Mouse (Mus musculus) gastrocnemius, adult 18-20 months (tissue): ENCODE results near the gene Pum3. TPM values are rescaled to one million over a fixed set of nuclear protein-coding genes. Genes with fewer than 3 reads are reported as not detected.
A peak's percentile ranks its signal among the peaks of the same experiment; 100 is the strongest.

ENCODE experiments used
- DNase-seq: peaks from one replicate; pipeline ENCODE4 v3.0.0; 2021; ENCODE audit warnings: low spot score
- long read RNA-seq, 2 experiments: library from polyadenylated mRNA; stranded (forward); transcript quantifications; one replicate each; pipeline ENCODE4 v2.0.0; 2021
- total RNA-seq, 2 experiments: library from RNA; stranded (reverse); gene quantifications; 2 replicates each; pipeline ENCODE4 v1.2.3; 2021

Gene Pum3
- 10 to 100 TPM; 18.5 to 25.6 TPM for total RNA-seq
- long read RNA-seq, experiment 1, transcript Pum3-201 (18 exons, 3,471 nt), result major isoform, 15 of 18 reads
- long read RNA-seq, experiment 1, partial matches to known transcripts, result 2 of 18 reads
- long read RNA-seq, experiment 1, other reads (novel, unspliced or antisense), result 1 of 18 reads
- long read RNA-seq, experiment 2, transcript Pum3-201 (18 exons, 3,471 nt), result major isoform, 21 of 26 reads
- long read RNA-seq, experiment 2, partial matches to known transcripts, result 5 of 26 reads
- long read RNA-seq, experiment 2, other reads (novel, unspliced or antisense), result 0 of 26 reads

DNA sequence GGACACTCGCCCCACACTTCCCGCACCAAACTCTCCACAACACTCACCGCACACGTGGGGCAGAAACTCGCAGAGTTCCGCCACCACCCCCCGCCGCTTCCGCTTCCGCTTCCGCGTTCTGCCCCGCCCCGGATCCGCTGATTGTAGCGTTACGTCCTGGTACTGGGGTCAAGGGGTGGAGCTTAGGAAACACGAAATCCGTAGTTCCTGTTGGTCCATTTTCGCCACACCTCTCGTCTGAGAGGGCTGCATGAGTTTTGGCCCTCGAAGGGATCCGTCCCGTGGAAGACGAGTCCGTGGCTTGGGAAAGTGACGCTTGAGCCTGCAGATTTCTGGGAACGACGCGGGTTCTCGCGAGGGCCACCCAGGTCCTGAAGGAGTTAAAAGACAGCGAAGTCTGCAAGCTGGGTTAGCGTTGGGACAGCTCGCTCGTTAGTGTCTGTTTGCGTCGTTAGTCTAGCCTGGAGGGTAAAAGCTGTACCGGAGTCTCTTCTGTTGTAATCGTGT is at the start of gene Pum3:
Pum3 (minus strand) TSS at position 81 of the 507 bp plus-strand sequence.
- peak; percentile 98 for DNase-seq

DNA sequence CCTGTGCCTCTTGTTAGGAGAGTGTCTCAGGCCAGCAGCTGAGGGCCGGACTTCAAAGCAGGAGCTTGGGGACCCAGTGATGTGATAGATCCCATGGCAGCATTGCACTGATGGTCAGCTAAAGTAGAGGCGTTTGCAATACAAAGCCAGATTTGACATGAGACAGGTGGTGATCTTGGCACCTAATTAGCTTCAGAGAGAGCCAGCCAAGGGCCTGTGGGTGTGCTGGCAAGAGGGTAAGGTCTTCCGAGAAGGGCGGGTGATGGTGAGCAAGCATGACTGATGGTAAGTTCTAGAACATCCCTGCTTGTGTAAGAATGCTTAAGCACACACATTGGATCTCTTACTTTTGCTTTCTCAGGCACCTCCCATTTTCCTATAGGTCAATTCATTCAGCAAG is 37.1 kb upstream of the Pum3 start:
- no peak for DNase-seq

DNA sequence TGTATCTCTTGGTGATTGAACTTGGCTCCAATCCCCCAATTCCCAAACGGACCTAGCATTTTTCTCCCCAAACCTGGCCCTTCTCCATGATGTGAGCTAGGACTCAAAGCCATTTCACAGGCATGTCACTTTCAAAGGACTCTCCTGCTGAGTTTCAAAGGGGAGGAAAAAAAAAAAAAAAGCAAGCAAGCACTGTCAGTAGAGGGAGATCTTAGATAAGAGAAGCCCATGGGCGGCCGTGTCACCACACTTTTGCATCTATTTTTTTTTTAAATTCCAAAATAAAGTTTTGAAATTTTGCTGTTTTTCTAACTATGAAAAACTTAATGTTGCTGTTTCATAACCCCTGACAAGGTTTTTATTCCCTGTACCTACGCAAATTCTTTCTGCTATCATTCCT is 33.0 kb upstream of the Pum3 start:
- no peak for DNase-seq

DNA sequence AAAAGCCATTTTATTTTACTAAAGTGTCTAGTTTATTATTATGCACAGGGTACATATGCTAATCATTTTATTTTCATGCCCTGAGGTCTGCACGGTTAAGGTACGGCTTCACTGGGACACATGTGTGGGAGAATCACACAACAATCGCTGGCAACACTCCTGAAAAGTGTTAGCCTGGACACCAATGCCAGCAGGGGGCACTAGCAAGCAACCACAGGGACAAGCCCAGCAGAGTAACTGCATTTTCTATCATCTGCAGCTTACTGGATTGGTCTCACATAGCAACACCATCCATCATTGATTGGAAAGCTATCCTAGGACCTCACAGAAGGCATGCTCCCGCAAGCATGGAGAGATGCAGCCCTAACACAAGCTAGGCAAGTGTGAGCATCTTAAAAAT is 20.8 kb upstream of the Pum3 start:
- DNase-seq, result peak; percentile 35

DNA sequence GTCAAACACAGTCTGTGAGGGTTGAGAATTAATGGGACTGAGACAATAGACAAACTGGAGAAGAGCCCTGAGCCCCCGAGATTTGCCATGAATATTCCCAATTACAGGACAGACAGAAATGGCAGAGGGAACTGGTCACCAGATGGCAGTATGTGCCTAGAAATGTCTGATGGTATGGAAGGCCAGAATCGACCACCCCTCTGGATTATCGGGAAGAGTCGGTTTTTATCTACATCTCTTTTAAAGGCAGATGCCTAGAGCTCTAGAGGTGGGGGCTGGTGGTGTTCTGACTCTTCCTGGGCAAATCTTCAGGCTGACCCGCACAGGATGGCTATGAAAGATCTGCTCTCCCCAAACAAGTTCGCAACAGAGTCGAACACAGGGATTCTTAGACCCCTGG is 17.9 kb upstream of the Pum3 start:
- no peak for DNase-seq

DNA sequence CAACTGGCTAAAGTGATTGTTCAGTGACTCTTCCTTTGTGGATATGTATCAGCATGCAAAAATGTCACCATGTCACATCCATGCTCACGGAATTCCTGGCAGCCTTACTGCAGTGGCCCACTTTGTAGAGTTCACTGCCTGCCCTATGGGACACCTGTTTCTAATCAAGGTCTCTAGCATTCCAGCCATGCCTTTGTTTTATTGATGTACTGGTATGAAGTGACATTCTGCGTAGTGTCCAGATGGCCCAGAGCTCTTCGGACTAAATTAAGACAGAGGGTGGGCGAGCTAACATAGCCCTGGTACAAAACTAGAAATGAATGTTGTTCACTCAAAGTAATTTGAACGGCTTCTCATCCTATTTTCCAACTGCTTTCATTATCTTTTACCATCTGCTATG is 11.5 kb upstream of the Pum3 start:
- DNase-seq, result no peak

DNA sequence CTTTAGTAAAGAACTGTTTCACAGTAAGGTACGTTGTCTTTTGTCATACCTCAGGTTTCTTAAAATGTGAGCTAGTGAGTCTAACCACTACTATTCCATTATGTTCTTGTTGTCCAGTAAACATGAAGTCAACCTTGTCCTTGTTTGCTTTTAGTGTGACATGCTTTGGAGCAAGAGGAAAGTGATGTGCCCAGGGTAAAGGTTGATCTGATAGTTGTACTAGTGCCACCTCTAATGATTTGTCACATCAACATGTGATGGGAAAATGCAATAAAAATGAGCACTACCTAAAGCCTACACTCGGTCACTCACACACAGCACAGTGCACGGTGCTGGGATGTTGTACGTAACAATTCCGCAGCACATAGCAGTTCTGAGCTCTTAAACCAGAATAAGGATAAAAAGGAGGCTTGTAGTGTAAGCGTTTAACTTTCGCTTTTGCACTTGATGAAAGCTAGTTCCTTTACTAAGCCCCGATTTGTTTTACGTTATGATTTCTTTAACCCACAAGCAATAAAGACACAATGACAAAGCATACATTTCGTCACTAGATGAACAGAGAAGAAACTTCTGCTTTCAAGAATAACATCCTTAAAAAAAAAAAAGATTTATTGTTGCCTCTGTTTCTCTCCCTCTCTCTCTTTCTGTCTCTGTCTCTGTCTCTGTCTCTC is 8.5 kb upstream of the Pum3 start:
- no peak for DNase-seq

DNA sequence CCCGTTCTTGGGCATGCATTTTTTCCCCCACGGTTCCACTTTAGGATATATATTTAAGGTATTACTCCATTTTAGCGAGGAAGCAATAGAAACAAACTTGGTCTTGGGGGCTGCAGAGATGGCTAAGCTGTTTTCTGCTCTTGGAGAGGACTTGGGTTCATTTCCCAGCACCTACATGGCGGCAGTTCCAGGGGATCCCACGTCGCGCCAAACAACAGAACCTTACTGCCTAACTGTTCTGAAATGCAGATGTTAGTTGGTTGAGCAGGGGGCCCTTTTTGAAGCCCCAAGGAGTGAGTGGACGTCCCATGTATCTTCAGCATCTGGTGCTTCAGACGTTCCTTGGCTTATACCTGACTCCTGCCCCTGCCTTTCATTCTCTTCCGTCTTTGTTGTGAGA is 781 bp upstream of the Pum3 start:
- peak; percentile 7 for DNase-seq

DNA sequence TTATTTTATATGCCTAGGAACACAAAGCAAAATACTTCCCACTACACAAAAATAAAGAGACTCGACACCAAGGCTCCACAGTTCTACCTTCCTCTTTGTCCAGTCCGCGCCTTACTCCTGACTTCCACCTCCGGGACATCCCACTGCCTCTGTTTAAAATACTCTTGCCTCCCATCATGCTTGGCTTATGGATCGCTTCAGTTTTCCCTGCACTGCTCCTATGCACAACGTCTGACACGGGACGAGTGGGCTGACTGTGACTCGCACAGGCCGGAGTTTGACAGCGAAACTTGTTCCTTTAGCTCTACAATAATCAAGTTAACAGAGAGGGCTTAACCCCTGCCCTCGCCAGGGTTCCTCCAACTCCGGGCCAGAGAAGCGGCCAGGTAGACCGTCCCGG is 344 bp downstream of the Pum3 start:
- no peak for DNase-seq

DNA sequence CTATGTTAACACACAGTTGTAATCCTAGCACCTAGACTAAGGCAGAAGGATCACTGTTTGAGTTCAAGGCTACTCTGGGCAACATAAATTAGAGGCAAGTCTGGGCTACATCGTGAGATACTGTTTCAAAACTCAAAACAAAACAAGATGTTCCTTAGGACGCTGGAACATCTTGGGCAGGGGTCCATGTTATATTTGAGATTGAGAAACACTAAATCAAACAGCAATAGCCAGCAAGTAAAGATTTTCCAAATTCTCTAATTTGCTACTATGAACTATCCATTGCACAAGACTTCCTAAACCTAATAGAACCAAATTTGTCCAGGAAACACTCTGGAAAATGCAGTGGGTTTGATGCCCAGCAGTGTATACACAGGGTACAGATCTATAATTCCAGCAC is 1.8 kb downstream of the Pum3 start:
- DNase-seq, result no peak

DNA sequence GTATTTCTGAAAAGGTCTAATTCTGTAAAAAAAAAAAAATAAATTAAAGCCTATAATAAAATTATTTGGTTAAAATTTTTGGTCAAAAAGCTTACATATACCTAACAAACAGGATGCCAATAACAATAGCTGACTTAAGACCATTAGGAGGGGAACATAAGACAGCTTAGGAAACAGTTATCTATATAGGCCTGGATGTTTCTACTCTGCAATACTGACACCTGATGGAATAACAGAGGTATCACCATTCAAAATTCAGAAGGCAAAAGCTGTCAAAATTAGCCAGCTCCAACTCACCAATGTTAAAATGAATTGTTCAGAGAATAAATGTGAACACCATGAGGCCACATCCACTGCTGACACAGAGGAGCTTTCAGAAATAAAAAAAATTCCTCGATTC is 3.2 kb downstream of the Pum3 start:
- DNase-seq, result no peak

DNA sequence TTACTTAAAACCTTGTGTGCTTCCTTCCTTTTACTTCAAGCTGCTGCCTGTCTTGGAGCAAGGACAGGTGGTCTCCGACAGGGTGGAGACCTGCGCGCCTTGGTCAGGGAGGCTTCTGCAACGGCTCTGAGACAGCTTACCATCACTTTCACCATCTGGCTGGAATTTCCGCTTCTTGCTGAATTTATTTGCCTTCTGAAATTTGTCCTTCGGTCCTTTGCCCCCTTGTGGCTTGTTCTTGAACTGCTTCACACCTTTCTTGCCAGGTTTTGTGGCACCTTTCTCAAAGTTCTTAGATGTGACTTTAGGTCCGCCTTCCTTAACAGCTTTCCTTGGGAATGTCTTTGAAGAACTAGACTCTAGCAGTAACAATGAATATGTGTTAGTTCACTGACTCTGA is 4.0 kb downstream of the Pum3 start:
- peak; percentile 43 for DNase-seq

DNA sequence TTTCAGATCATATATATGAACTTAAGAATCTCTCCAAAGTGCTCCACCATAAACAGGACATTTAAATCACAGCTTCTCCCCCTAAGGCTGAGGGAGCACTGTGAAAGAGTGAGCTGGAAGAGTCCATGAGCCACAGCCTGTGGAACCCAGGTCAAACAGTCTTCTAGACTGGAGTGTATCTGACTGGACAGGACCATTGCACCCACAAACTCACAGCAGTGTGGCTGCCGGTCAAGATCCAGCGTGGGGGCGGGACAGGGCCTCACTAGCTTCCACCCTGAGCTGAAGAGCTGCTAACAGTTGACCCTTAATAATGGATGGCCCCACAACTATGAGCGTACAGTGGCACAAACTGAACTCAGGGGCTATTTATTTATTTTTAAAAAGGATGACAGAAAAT is 12.2 kb downstream of the Pum3 start:
- no peak for DNase-seq

DNA sequence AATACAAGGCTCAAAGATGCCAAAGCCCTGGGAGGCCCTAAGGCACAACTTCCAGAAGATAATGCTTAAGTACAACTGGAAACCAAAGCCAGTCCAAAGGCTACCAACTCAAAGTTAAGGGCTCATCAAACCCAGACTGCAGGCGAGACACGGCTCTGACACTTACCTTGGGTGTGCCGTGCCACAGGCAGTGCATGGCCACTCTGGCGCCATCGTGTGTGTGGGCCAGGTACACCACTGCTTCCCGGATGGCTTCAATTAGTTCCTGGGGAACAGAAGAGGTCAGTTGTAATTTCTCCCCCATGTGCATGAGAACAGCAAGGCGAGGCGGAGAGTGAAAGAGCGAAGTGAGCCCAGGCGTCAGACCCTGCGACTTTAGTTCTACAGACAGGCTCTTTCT is 13.1 kb downstream of the Pum3 start:
- DNase-seq, result peak; percentile 57

DNA sequence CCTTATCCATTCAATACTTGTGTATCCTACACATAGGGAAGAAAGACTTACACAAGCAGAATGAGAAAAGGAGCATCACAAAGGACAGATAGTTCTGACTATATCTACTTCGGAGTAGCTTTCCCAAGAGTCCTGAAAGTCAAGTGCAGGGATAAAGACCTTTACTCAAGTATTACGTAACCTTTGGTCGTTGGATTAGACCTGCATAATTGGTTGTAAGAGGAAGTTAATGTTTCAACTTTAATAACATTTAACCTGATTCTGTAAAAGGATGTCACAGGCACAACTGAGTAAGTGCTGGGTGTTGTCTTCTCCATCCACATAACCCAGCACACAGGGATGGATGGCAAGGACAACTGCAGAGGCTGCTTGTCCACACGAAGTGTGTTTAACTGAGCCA is 18.3 kb downstream of the Pum3 start:
- DNase-seq, result no peak

DNA sequence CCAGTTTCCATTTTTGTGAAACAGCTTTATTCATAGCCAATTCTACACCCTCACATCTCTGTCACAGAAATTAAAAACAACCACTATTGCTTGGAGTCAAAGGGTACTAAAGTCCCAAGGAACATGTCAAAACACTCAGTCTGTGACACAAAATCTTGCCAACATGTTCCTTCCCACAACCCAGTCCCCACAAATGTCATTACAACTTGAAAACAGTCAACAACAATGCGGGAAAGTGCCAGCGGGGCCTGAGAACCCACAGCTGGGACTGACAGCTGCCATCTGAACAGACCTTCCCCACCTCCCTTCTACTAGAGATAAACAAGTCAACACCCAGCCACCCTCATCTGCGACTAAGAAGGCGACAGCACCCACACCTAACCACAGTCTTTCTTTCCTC is 18.9 kb downstream of the Pum3 start:
- no peak for DNase-seq

DNA sequence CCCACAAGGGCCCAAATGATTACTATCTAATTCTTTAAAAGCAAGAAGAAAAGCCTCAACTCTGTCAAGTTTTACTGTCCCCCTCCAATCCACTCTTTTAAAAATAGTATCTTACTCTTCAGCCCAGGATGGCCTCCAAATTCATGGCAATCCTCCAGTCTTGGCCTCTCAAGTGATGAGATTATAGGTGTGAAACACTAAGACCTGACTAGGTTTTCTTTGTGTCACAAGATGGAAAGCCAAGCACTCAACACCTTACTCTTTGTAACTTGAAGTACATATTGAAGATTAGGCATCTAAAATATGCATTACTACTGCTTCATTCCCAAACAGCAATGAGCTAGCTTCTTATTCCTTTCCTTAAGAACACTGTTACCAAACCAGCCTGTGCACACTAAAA is 19.8 kb downstream of the Pum3 start:
- no peak for DNase-seq

DNA sequence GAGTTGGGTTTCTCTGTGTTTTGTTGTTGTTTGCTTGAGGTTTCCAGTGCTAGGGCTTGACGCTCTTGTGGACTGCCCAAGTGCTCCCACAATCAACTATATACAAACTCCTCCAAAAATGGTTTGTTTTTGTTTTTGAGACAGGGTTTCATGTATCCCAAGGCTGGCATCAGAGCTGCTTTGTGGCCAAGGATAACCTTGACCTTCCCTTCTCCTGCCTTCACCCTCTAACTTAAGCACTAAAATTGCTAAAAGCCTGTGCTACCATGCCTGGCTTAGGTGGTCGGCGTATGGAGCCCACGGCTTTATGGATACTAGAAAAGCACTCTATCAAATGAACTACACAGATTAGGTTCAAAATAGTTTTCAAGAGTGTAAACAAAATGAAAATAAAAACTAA is 20.4 kb downstream of the Pum3 start:
- no peak for DNase-seq

DNA sequence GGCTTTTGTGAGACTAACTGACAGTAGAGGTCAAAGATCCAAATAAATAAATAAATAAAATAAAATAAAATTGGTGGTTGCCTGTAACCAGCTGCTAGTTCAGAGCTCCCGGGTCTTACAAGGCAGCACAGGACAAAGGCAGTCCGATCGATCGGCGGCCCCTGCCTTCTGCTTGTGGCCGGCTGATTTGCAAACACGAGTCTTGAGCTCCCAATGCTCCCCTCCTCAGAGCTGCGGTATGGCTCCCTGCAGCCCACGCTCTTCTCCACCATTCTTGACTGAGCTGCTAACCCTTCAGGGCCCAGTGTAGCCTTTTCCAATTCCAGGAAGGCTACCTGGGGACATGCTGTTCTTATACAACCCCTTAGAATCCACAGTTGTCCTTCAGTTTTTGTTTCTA is 31.8 kb downstream of the Pum3 start:
- DNase-seq, result no peak

DNA sequence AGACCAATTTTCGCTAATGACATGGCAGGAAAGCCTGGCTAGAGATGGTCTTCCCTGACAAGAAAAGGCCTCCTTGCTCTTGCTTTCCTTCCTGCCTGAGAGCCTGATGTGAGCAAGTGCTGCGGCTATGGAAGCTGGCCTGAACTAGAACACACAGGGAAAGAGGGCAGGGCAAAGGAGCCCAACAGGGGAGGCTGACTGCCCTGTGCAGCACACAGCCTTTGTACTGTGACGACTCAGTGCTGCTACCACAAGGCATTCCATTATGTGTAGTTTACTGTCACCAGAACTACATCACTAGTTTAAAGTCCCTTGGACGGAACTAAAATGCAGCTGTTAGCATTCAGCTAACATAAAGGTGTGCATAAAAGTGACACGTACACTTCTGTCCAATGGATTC is 32.4 kb downstream of the Pum3 start:
- DNase-seq, result no peak

DNA sequence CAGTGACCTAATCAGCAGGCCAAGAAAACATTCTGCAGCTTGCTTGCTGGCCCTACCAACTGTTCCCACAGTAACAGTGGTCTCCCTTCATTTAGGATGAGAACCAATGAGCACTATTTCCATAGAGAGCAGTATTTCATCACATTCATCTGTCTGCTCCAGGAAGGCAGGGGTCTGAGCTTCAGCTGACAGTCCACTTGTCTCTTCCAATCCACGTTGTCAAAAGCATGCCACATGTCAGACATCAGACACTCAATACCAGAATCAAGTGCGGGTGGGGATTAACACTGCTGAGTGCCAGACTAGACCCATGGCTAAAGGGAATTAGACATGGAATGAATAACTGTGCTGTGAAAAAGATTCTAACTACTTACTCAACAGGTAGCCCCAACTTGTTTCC is 32.9 kb downstream of the Pum3 start:
- no peak for DNase-seq

DNA sequence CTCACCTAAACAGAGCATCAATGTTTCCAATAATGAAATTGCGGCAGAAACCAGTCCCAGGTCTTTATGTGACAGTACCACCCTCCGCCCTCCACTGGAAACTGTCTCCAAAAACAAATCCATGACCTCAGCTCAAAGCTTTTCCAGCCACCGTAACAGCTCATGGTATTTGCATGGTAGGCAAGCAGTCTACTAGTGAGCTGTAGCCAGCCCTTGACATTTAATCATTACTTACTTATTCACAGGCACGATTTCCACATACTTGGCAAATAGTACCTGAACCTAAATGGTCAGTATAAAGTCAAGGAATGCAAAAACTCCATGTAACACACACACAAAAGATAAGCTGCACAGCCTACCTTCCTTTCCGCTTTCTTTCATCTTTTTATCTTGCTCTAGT is 33.7 kb downstream of the Pum3 start:
- peak; percentile 11 for DNase-seq

DNA sequence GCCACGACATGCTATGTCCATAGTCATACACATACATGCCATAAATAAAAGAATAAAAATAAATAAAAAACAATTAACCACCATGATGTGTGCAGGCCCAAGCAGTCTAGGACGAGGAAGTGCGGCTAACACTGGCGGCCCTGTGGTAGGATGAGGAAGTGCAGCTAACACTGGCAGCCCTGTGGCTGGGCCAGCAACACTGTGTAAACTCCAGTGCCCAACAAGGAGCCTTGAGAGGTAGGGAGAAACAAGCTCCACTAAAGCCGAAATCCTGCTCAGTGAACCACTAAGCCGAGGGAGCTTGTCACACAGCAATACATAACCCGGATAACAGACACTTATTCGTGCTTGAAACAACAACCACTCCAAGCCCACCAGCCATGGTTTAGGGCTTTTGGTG is 34.1 kb downstream of the Pum3 start:
- DNase-seq, result no peak
